ENCODE assay signal across 9 mouse cellular contexts in the genomic region with DNA sequence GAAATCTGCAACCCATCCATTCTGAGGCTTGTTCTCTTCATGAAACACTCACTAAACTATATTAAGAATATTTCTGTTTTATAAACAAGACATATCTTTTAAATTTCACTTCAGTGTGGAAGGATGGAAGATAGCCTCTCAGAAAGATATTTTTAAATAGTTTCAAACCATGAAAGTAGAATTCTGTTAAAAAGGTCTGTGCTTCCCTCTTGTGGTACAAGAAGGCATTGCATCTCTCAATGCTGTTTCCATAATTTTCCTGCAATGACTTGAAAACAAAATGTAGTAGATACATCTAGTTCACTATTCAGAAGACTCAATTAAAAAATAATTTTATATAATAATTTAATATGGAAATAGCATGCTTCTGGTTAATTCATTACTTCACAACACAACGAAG.
DNase-seq lines count a peak whose midpoint lies in the region; ATAC-seq and TF ChIP-seq lines count a peak whose summit lies in the region.
"Had no signal": no experiment of that assay in that cellular context is flagged by ENCODE, and none has a peak within 500 bp of the region (broad histone marks: within the 10 kb centered on the region; RNA-seq: fewer than 3 reads in every experiment).

No protein-coding gene starts in this region.

- H3K9me3 ChIP-seq in limb, embryonic 11.5 days (ENCODE audit: control insufficient read depth, low read length): no peaks in the 10 kb centered on the region
- H3K9me3 ChIP-seq in limb, embryonic 10.5 days (replicated peaks): no peaks in the 10 kb centered on the region
- H3K9me3 ChIP-seq in limb, embryonic 14.5 days (ENCODE audit: control insufficient read depth, low read length): no peaks in the 10 kb centered on the region

- no peak for TF ChIP-seq POLR2A in limb, embryonic 14.5 days (IDR thresholded peaks at IDR 0.05; ENCODE audit: borderline replicate concordance, extremely low read depth, insufficient read depth, insufficient read length)

- 86% methylated on average over 1 of the region's 1 CpGs for WGBS in limb, embryonic 11.5 days
- 87% methylated on average over 1 of the region's 1 CpGs for WGBS in limb, embryonic 10.5 days
- 66% methylated on average over 1 of the region's 1 CpGs for WGBS in limb, embryonic 14.5 days

- no peaks in the 10 kb centered on the region for H3K36me3 ChIP-seq in limb, embryonic 11.5 days (ENCODE audit: control insufficient read depth, insufficient read depth, low read length)
- H3K36me3 ChIP-seq in limb, embryonic 10.5 days: no peaks in the 10 kb centered on the region
- H3K36me3 ChIP-seq in limb, embryonic 14.5 days (ENCODE audit: control insufficient read depth, insufficient read depth, low read length): no peaks in the 10 kb centered on the region

- H3K4me3 ChIP-seq in limb, embryonic 11.5 days (ENCODE audit: low read depth, low read length): no peak overlapping the region
- H3K4me3 ChIP-seq in limb, embryonic 10.5 days: no peak overlapping the region
- no peak overlapping the region for H3K4me3 ChIP-seq in limb, embryonic 14.5 days (replicated peaks; ENCODE audit: low read length)

- DNase-seq in frontal cortex, postnatal 25 days (ENCODE audit: low spot score in 2 of 2): no peak
- peak; percentile 47 for DNase-seq in limb, embryonic 11.5 days (ENCODE audit: low spot score)
- no peak for DNase-seq in limb, embryonic 10.5 days (ENCODE audit: low spot score)
- DNase-seq in NIH3T3 (ENCODE audit: low read depth): peak; percentile 60
- DNase-seq in limb, embryonic 14.5 days (ENCODE audit: low spot score): peak; percentile 58
- DNase-seq in spleen, adult 18-20 months: no peak
- DNase-seq in yolk sac, embryonic 10.5 days (ENCODE audit: low spot score): no peak
- DNase-seq: kidney, adult 18-20 months had no signal

- no peak overlapping the region for H3K4me2 ChIP-seq in limb, embryonic 11.5 days (ENCODE audit: low read depth, severe bottlenecking)
- no peak overlapping the region for H3K4me2 ChIP-seq in limb, embryonic 14.5 days (replicated peaks; ENCODE audit: low read depth, low read length, severe bottlenecking)

- ATAC-seq in frontal cortex, adult (ENCODE audit: low TSS enrichment): peak; percentile 41; the same call in 1 of the 2 replicates
- ATAC-seq in limb, embryonic 11.5 days (ENCODE audit: insufficient number of reproducible peaks, low FRiP score, low TSS enrichment, low read depth): no peak
- no peak for ATAC-seq in limb, embryonic 14.5 days (ENCODE audit: low FRiP score, low read depth)

- no peak overlapping the region for H3K27ac ChIP-seq in limb, embryonic 11.5 days (replicated peaks; ENCODE audit: low read depth, low read length)
- no peak overlapping the region for H3K27ac ChIP-seq in limb, embryonic 10.5 days
- H3K27ac ChIP-seq in limb, embryonic 14.5 days (replicated peaks; ENCODE audit: low read depth, low read length): no peak overlapping the region

- no peaks in the 10 kb centered on the region for H3K27me3 ChIP-seq in limb, embryonic 11.5 days (ENCODE audit: control insufficient read depth, insufficient read depth, low read length)
- no peaks in the 10 kb centered on the region for H3K27me3 ChIP-seq in limb, embryonic 10.5 days (ENCODE audit: low read depth, poor library complexity, severe bottlenecking)
- no peaks in the 10 kb centered on the region for H3K27me3 ChIP-seq in limb, embryonic 14.5 days (ENCODE audit: control insufficient read depth, insufficient read depth, low read length)

- no peaks in the 10 kb centered on the region for H3K4me1 ChIP-seq in limb, embryonic 11.5 days (ENCODE audit: control insufficient read depth, insufficient read depth, low read length)
- H3K4me1 ChIP-seq in limb, embryonic 10.5 days: no peaks in the 10 kb centered on the region
- no peaks in the 10 kb centered on the region for H3K4me1 ChIP-seq in limb, embryonic 14.5 days (ENCODE audit: control insufficient read depth, insufficient read depth, low read length)

- H3K9ac ChIP-seq in limb, embryonic 11.5 days (ENCODE audit: low read length): no peak overlapping the region
- H3K9ac ChIP-seq in limb, embryonic 14.5 days (ENCODE audit: low read depth, low read length, severe bottlenecking): no peak overlapping the region

Comparison
In these comparisons a context has a peak if more than half of its experiments do, and no peak if none do; other contexts are left out.
1. DNase-seq: peak in limb, embryonic 11.5 days (single experiment), NIH3T3 (single experiment) and limb, embryonic 14.5 days (single experiment); none in frontal cortex, postnatal 25 days (0 of 2), limb, embryonic 10.5 days (single experiment), spleen, adult 18-20 months (0 of 2) and yolk sac, embryonic 10.5 days (single experiment).